Mouse (Mus musculus) CH12.LX (cell line): ENCODE results near the gene Mpp5. TPM values are rescaled to one million over a fixed set of nuclear protein-coding genes. Genes with fewer than 3 reads are reported as not detected.

Experiments
- DNase-seq: peaks from one replicate; pipeline ENCODE4 v3.0.0-alpha.2; 2013; ENCODE audit errors: extremely low read depth
- H3K27ac ChIP-seq: 2 replicates; pipeline ENCODE4 v1.5.1; 2012; ENCODE audit warnings: low read depth, mild to moderate bottlenecking, control low read depth, moderate library complexity; ENCODE audit not compliant: insufficient read depth
- H3K27me3 ChIP-seq: replicated peaks from 2 replicates; pipeline ENCODE3; 2012; ENCODE audit warnings: inconsistent platforms
- H3K36me3 ChIP-seq, 2 experiments: replicated peaks in 1 of 2; 2 replicates each; pipeline versions ENCODE3 to v1.6.1; 2012; ENCODE audit warnings: inconsistent platforms in 1 of 2, low read length in 1 of 2, mild to moderate bottlenecking in 1 of 2, mixed read lengths in 1 of 2, moderate library complexity in 1 of 2; ENCODE audit not compliant: control insufficient read depth in 1 of 2, insufficient read depth in 1 of 2
- H3K4me1 ChIP-seq, 2 experiments: 2 replicates each; pipeline ENCODE4 v1.6.1; 2012; ENCODE audit warnings: inconsistent platforms in 1 of 2, moderate library complexity in 1 of 2; ENCODE audit not compliant: insufficient read depth in 2 of 2, control insufficient read depth in 1 of 2
- H3K4me2 ChIP-seq: 2 replicates; pipeline ENCODE4 v1.6.1; 2012; ENCODE audit warnings: low read depth, mild to moderate bottlenecking, control low read depth; ENCODE audit not compliant: poor library complexity, insufficient read depth, severe bottlenecking
- H3K4me3 ChIP-seq, 3 experiments: fragments of 150-350 bp in 1 of 3; sonication (generic) in 1 of 3; replicated peaks in 1 of 3; 2 replicates each; pipeline versions ENCODE3 to v1.5.1; 2011 to 2012; ENCODE audit warnings: low read depth in 2 of 3, low read length in 2 of 3, mild to moderate bottlenecking in 2 of 3, moderate library complexity in 2 of 3, control low read depth in 1 of 3, improper control_type of control experiment in 1 of 3, inconsistent platforms in 1 of 3, mixed read lengths in 1 of 3; ENCODE audit not compliant: poor library complexity in 1 of 3
- H3K79me2 ChIP-seq: replicated peaks from 2 replicates; pipeline ENCODE4 v1.6.1; 2012; ENCODE audit warnings: mild to moderate bottlenecking, moderate library complexity; ENCODE audit not compliant: control insufficient read depth, poor library complexity, insufficient read depth, severe bottlenecking; ENCODE audit errors: extremely low read depth
- H3K9ac ChIP-seq: 2 replicates; pipeline ENCODE4 v1.6.1; 2012; ENCODE audit warnings: low read depth, mild to moderate bottlenecking, control low read depth, moderate library complexity; ENCODE audit not compliant: insufficient read depth
- H3K9me3 ChIP-seq: replicated peaks from 2 replicates; pipeline ENCODE3; 2012; ENCODE audit warnings: low read length, inconsistent platforms, mixed read lengths
- BHLHE40 ChIP-seq: IDR thresholded peaks from 2 replicates; pipeline ENCODE4 v1.6.1; 2011; ENCODE audit warnings: mild to moderate bottlenecking, low read depth, low read length, improper control_type of control experiment
- CHD2 ChIP-seq: IDR thresholded peaks from 2 replicates; pipeline ENCODE4 v1.6.1; 2011; ENCODE audit warnings: low read length, improper control_type of control experiment
- CTCF ChIP-seq, 2 experiments: IDR thresholded peaks in 1 of 2; conservative IDR thresholded peaks in 1 of 2; 2 replicates each; pipeline ENCODE4 v1.5.1; 2011 to 2012; ENCODE audit warnings: low read depth in 2 of 2, low read length in 2 of 2, improper control_type of control experiment in 1 of 2, inconsistent platforms in 1 of 2, mild to moderate bottlenecking in 1 of 2, moderate library complexity in 1 of 2
- E2F4 ChIP-seq: IDR thresholded peaks from 2 replicates; pipeline ENCODE4 v1.6.1; 2011; ENCODE audit warnings: low read depth, low read length, improper control_type of control experiment; ENCODE audit not compliant: insufficient replicate concordance
- ELF1 ChIP-seq: IDR thresholded peaks from 2 replicates; pipeline ENCODE4 v1.6.1; 2014; ENCODE audit warnings: low read depth, mild to moderate bottlenecking, inconsistent platforms, low read length, improper control_type of control experiment
- EP300 ChIP-seq: IDR thresholded peaks from 2 replicates; pipeline ENCODE4 v1.6.1; 2011; ENCODE audit warnings: low read length, improper control_type of control experiment
- ETS1 ChIP-seq: conservative IDR thresholded peaks from 2 replicates; pipeline ENCODE4 v1.6.1; 2012; ENCODE audit warnings: low read depth, mild to moderate bottlenecking, inconsistent platforms, low read length, improper control_type of control experiment, moderate library complexity
- GABPA ChIP-seq: IDR thresholded peaks from 2 replicates; pipeline ENCODE4 v1.6.1; 2012; ENCODE audit warnings: low read depth, low read length, improper control_type of control experiment, inconsistent platforms; ENCODE audit not compliant: insufficient replicate concordance
- HCFC1 ChIP-seq: IDR thresholded peaks from 2 replicates; pipeline ENCODE4 v1.6.1; 2012; ENCODE audit warnings: low read depth, mild to moderate bottlenecking, inconsistent platforms, low read length, improper control_type of control experiment
- IRF4 ChIP-seq: IDR thresholded peaks from 2 replicates; pipeline ENCODE4 v1.6.1; 2014; ENCODE audit warnings: low read depth, mild to moderate bottlenecking, inconsistent platforms, low read length, improper control_type of control experiment
- KAT2A ChIP-seq: IDR thresholded peaks from 2 replicates; pipeline ENCODE4 v1.6.1; 2012; ENCODE audit warnings: low read length, improper control_type of control experiment, inconsistent platforms; ENCODE audit not compliant: insufficient replicate concordance
- MAFK ChIP-seq: IDR thresholded peaks from 2 replicates; pipeline ENCODE4 v1.6.1; 2011; ENCODE audit warnings: low read length, improper control_type of control experiment; ENCODE audit not compliant: insufficient replicate concordance
- MAZ ChIP-seq: IDR thresholded peaks from 2 replicates; pipeline ENCODE4 v1.6.1; 2012; ENCODE audit warnings: low read depth, mild to moderate bottlenecking, inconsistent platforms, low read length, improper control_type of control experiment, moderate library complexity
- MEF2A ChIP-seq: IDR thresholded peaks from 2 replicates; pipeline ENCODE4 v1.6.1; 2014; ENCODE audit warnings: low read depth, mild to moderate bottlenecking, inconsistent platforms, low read length, improper control_type of control experiment, borderline replicate concordance
- MXI1 ChIP-seq: IDR thresholded peaks from 2 replicates; pipeline ENCODE4 v1.6.1; 2011; ENCODE audit warnings: mild to moderate bottlenecking, low read depth, low read length, improper control_type of control experiment
- PAX5 ChIP-seq: IDR thresholded peaks from 2 replicates; pipeline ENCODE4 v1.6.1; 2012; ENCODE audit warnings: low read length, inconsistent platforms, mixed read lengths
- POLR2A ChIP-seq: IDR thresholded peaks from 2 replicates; pipeline ENCODE4 v1.6.1; 2011; ENCODE audit warnings: low read depth, mild to moderate bottlenecking, improper control_type of control experiment, low read length
- POLR2AphosphoS2 ChIP-seq: IDR thresholded peaks from 2 replicates; pipeline ENCODE4 v1.6.1; 2011; ENCODE audit warnings: low read depth, low read length, improper control_type of control experiment
- SIN3A ChIP-seq: IDR thresholded peaks from 2 replicates; pipeline ENCODE4 v1.6.1; 2012; ENCODE audit warnings: low read length, improper control_type of control experiment, inconsistent platforms
- SMC3 ChIP-seq: IDR thresholded peaks from 2 replicates; pipeline ENCODE4 v1.6.1; 2011; ENCODE audit warnings: low read depth, low read length, improper control_type of control experiment
- TBP ChIP-seq: conservative IDR thresholded peaks from 2 replicates; pipeline ENCODE4 v1.6.1; 2011; ENCODE audit warnings: low read depth, low read length, improper control_type of control experiment
- TCF12 ChIP-seq: IDR thresholded peaks from 2 replicates; pipeline ENCODE4 v1.6.1; 2014; ENCODE audit warnings: low read depth, mild to moderate bottlenecking, inconsistent platforms, low read length, improper control_type of control experiment
- UBTF ChIP-seq: IDR thresholded peaks from 2 replicates; pipeline ENCODE4 v1.6.1; 2012; ENCODE audit warnings: low read depth, mild to moderate bottlenecking, inconsistent platforms, low read length, improper control_type of control experiment, moderate library complexity
- USF1 ChIP-seq: IDR thresholded peaks from 2 replicates; pipeline ENCODE4 v1.6.1; 2014; ENCODE audit warnings: low read depth, mild to moderate bottlenecking, inconsistent platforms, low read length, improper control_type of control experiment
- USF2 ChIP-seq: conservative IDR thresholded peaks from 2 replicates; pipeline ENCODE4 v1.6.1; 2011; ENCODE audit warnings: low read depth, low read length, improper control_type of control experiment
- ZKSCAN1 ChIP-seq: IDR thresholded peaks from 2 replicates; pipeline ENCODE4 v1.6.1; 2012; ENCODE audit warnings: low read depth, inconsistent platforms, low read length, improper control_type of control experiment, borderline replicate concordance
- ZMIZ1 ChIP-seq: IDR thresholded peaks from 2 replicates; pipeline ENCODE4 v1.6.1; 2012; ENCODE audit warnings: low read depth, mild to moderate bottlenecking, inconsistent platforms, low read length, improper control_type of control experiment
- dilution Hi-C: fragments of 300-500 bp; cut with MboI; formaldehyde crosslinking; loops from 2 replicates; pipeline ENCODE4 v1.14.3; 2020; ENCODE audit warnings: low sequenced_read_pairs; ENCODE audit not compliant: extremely low pct_unique_long_range_greater_than_20kb, extremely low pct_ligation_motif_present
- in situ Hi-C: fragments of 300-500 bp; cut with MboI; formaldehyde crosslinking; loops from 3 replicates; pipeline ENCODE4 v1.14.3; 2019; ENCODE audit warnings: low sequenced_read_pairs, low pct_ligation_motif_present, low pct_unique_long_range_greater_than_20kb, mixed read lengths
- polyA plus RNA-seq: library from polyadenylated mRNA; unstranded; fragments of >175 nt; gene quantifications from 2 replicates; pipeline ENCODE4 v1.2.1, GENCODE M21; 2012; ENCODE audit warnings: low read depth; ENCODE audit not compliant: insufficient read length
- total RNA-seq, 2 experiments: library from RNA; depleted of rRNA; stranded (reverse); fragments of 300-350 nt in 1 of 2; fragments of >200 nt in 1 of 2; gene quantifications; 2 replicates each; pipeline ENCODE4 v1.2.3; 2012 to 2014

Mpp5 gene
- total and polyA plus RNA-seq, 3 experiments, result 9.9 to 14.2 (median 13.6) TPM

DNA sequence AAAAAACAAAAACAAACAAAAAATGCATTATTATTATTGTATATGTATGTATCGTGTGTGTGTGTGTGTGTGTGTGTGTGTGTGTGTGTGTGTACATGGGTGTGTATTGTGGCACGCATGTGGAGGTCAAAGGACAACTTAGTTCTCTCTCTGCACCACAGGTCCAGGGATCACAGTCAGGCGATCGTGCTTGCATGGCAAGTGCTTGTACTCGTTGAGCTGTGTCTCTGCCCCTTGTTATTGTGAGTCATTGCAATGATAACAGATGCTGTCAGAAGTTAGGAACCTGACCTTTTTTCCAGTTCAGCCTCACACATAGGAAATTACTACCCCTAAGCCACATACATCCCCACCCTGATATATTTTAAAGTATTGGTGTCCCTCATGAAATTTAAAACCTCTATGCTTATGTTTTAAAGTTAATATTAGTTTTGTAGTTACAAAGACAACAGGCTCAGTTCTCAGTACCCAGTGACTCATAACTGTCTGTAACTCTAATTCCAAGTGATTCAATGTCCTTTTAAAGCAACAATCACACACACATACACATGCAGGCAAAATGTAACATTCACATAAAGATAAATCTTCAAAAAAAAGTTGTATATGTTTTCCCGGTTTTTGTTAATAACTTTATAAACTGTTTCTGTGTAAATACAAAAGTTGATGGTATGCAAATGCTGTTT is 20.5 kb downstream of the Mpp5 start (continued):
- no peak for TF ChIP-seq MAZ
- TF ChIP-seq USF2, result no peak

- in situ Hi-C loops, result no loop called here
- peaks cover 0 to 4% of the 10 kb centered on the region in 2 experiments for H3K36me3 ChIP-seq
Measured at GRCm38 (mm10) chr12:78773211-78773610, 24.5 kb downstream of the Mpp5 start.

GRCm38 (mm10) chr12:78777916-78778315 is 29.2 kb downstream of the Mpp5 start:
- dilution Hi-C loops, result no loop called here
- TF ChIP-seq MXI1 (no peak), SIN3A (no peak), E2F4 (no peak), POLR2AphosphoS2 (no peak), CHD2 (no peak), HCFC1 (no peak), TBP (no peak), PAX5 (no peak), UBTF (no peak), BHLHE40 (no peak), CTCF (conservative IDR thresholded peaks at IDR 0.05 in 1 of 2, IDR thresholded peaks at IDR 0.05 in 1 of 2; ENCODE audit: low read depth in 2 of 2, low read length in 2 of 2) (no peak), ZMIZ1 (no peak), IRF4 (no peak), MAZ (no peak), EP300 (no peak), USF2 (no peak), USF1 (no peak), ELF1 (no peak), POLR2A (no peak)
- Histone ChIP-seq H3K36me3 (peaks cover 0 to 4% of the 10 kb centered on the region in 2 experiments), H3K27me3 (no peaks in the 10 kb centered on the region), H3K4me1 (no peaks in the 10 kb centered on the region), H3K9ac (no peak overlapping the region), H3K79me2 (0 out of 2 replicates have a peak, but pooled peaks cover 2% of the 10 kb centered on the region), H3K4me3 (no peak overlapping the region), H3K9me3 (no peaks in the 10 kb centered on the region), H3K27ac (no peak overlapping the region), H3K4me2 (0 out of 2 replicates have a peak overlapping the region, but pooled peaks have one; percentile 29)
- DNase-seq, result no peak
- in situ Hi-C loops, result no loop called here

More at GRCm38 (mm10) chr12:78773211-78773610, 24.5 kb downstream of the Mpp5 start:
- no peaks in the 10 kb centered on the region for H3K4me1 ChIP-seq
- no peak for TF ChIP-seq MAFK
- no peak for TF ChIP-seq TCF12
- no peak for TF ChIP-seq IRF4
- no peak for TF ChIP-seq USF2
- TF ChIP-seq SMC3, result no peak
- no peak for TF ChIP-seq CTCF (conservative IDR thresholded peaks at IDR 0.05 in 1 of 2, IDR thresholded peaks at IDR 0.05 in 1 of 2; ENCODE audit: low read depth in 2 of 2, low read length in 2 of 2)
- TF ChIP-seq KAT2A, result no peak
- TF ChIP-seq HCFC1, result no peak
- TF ChIP-seq E2F4, result no peak
- no peak for TF ChIP-seq ETS1
- TF ChIP-seq TBP, result no peak
- TF ChIP-seq ZKSCAN1, result no peak
- no peak for TF ChIP-seq EP300
- TF ChIP-seq POLR2AphosphoS2, result no peak
- TF ChIP-seq MAZ, result no peak
- no peak for TF ChIP-seq MXI1
- TF ChIP-seq USF1, result no peak
- TF ChIP-seq UBTF, result no peak
- TF ChIP-seq MEF2A, result no peak
- no peak for TF ChIP-seq GABPA
- TF ChIP-seq, all 38 proteins: peak for 0
- Histone ChIP-seq H3K9me3 (no peaks in the 10 kb centered on the region), H3K9ac (no peak overlapping the region), H3K4me3 (no peak overlapping the region), H3K79me2 (no peaks in the 10 kb centered on the region), H3K27me3 (no peaks in the 10 kb centered on the region), H3K4me2 (no peak overlapping the region), H3K27ac (no peak overlapping the region)
- dilution Hi-C loops, result no loop called here
- DNase-seq, result no peak
